Mouse (Mus musculus) neural tube, embryonic 15.5 days (tissue): ENCODE data around the gene Pheta2. TPM values are rescaled to one million over a fixed set of nuclear protein-coding genes. Genes with fewer than 3 reads are reported as not detected.
"Not testable (repeated sequence)": the region's sequence is repeated elsewhere in the genome, so short reads cannot be mapped to it uniquely, and the experiment has no call there.

ENCODE experiments used
- ATAC-seq: fragments of 200-750 bp; cut with Nextera tagmentation; 2 replicates; pipeline ENCODE4 v1.8.0; 2017; ENCODE audit warnings: mild to moderate bottlenecking, moderate TSS enrichment, moderate library complexity; ENCODE audit not compliant: low FRiP score
- H3K27ac ChIP-seq: fragments of 300-500 bp; sonication (generic); replicated peaks from 2 replicates; pipeline ENCODE4 v1.5.1; 2015; ENCODE audit warnings: mild to moderate bottlenecking, inconsistent platforms
- H3K27me3 ChIP-seq: fragments of 300-500 bp; sonication (generic); replicated peaks from 2 replicates; pipeline ENCODE4 v1.6.1; 2015; ENCODE audit warnings: inconsistent platforms
- H3K36me3 ChIP-seq: fragments of 300-500 bp; sonication (generic); 2 replicates; pipeline ENCODE4 v1.6.1; 2015; ENCODE audit warnings: inconsistent platforms
- H3K4me1 ChIP-seq: fragments of 300-500 bp; sonication (generic); 2 replicates; pipeline ENCODE4 v1.6.1; 2015; ENCODE audit warnings: inconsistent platforms
- H3K4me2 ChIP-seq: fragments of 300-500 bp; sonication (generic); 2 replicates; pipeline ENCODE4 v1.6.1; 2015; ENCODE audit warnings: inconsistent platforms, mild to moderate bottlenecking, moderate library complexity
- H3K4me3 ChIP-seq: fragments of 300-500 bp; sonication (generic); replicated peaks from 2 replicates; pipeline ENCODE4 v1.5.1; 2015; ENCODE audit warnings: mild to moderate bottlenecking, inconsistent platforms
- H3K9ac ChIP-seq: fragments of 300-500 bp; sonication (generic); replicated peaks from 2 replicates; pipeline ENCODE4 v1.6.1; 2015; ENCODE audit warnings: mild to moderate bottlenecking, inconsistent platforms
- H3K9me3 ChIP-seq: fragments of 300-500 bp; sonication (generic); replicated peaks from 2 replicates; pipeline ENCODE4 v1.6.1; 2016; ENCODE audit warnings: inconsistent platforms
- WGBS: fragments of 180-500 bp; shearing (Covaris S2); methylation state at CpG from one replicate; pipeline ENCODE4 v1.1.7; 2015; ENCODE audit warnings: mixed read lengths; 5-methylcytosine and 5-hydroxymethylcytosine counted together
- polyA plus RNA-seq: library from polyadenylated mRNA; unstranded; fragments of >200 nt; fragmentation: Nextera tagmentation; extraction: Ambion mirVana; gene quantifications from 2 replicates; pipeline ENCODE4 v1.2.1, GENCODE M21; 2015

The Pheta2 gene
- polyA plus RNA-seq, 1 experiment from 2014 or later = 2.4 TPM

DNA sequence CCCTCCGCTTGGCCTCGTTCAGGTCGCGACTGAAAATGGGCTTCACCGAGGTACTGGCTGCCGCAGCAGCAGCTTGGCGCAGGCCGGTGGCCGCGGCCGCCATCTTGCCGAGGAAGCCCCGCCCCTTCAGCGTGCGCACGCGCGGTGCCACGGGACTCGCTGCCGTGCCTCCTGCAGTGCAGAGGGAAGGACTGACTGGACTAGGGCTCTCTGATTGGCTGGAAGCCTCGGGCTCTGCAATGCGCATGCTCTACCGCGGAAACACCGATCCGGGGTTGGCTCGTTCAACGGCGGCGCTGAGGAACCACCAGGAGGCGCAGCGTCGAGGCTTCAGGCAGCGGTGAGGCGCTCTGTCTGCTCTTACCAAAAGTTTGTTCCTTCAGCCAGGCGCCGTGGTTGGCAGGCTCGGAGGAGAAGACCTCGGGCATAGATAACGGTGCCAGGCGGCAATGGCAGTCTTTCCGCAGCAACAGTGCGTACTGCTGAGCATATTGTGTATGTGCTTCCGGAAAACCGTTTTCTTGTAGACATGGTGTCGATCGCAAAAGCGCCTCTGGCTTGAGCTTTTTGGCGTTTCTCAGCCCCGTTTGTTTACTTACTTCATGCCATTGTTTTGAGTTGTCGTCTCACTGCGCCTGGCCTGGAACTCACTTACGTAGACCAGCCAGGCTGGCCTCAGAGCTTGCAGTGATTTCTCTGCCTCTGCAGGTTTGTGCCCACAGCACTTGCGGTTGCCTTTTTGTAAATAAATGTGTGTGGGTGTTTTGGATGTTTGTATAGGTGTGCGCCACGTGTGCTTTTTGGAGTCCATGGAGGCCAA lies 15.6 kb downstream of the Pheta2 start, which contains the start of gene Ndufa6:
TSS of gene Ndufa6 (minus strand) at position 197 of the 820 bp plus-strand sequence.
- no peaks in the 10 kb centered on the region for H3K9me3 ChIP-seq
- peak; percentile 99 for ATAC-seq
- peaks cover 34% of the 10 kb centered on the region for H3K4me1 ChIP-seq

GRCm38 (mm10) chr15:82358431-82359260 lies 19.9 kb downstream of the Pheta2 start:
- no peak overlapping the region for H3K27ac ChIP-seq
- H3K27me3 ChIP-seq = no peaks in the 10 kb centered on the region
- ATAC-seq = no peak
- no peaks in the 10 kb centered on the region for H3K9me3 ChIP-seq
- 65% methylated on average over 22 of the region's 22 CpGs for WGBS
- no peak overlapping the region for H3K4me2 ChIP-seq
- H3K36me3 ChIP-seq = no peaks in the 10 kb centered on the region
- no peak overlapping the region for H3K9ac ChIP-seq
- H3K4me3 ChIP-seq = no peak overlapping the region
- H3K4me1 ChIP-seq = peaks cover 7% of the 10 kb centered on the region

More for the DNA sequence above, 15.6 kb downstream of the Pheta2 start, which contains the start of gene Ndufa6:
- Histone ChIP-seq H3K4me2 (peak within 1 kb of the TSS; percentile 90), H3K4me3 (peak within 1 kb of the TSS; percentile 94), H3K36me3 (peaks cover 16% of the 10 kb centered on the region), H3K27ac (peak within 1 kb of the TSS; percentile 92), H3K9ac (peak within 1 kb of the TSS; percentile 99), H3K27me3 (no peaks in the 10 kb centered on the region)
- 2% methylated on average over 57 of the region's 57 CpGs for WGBS

DNA sequence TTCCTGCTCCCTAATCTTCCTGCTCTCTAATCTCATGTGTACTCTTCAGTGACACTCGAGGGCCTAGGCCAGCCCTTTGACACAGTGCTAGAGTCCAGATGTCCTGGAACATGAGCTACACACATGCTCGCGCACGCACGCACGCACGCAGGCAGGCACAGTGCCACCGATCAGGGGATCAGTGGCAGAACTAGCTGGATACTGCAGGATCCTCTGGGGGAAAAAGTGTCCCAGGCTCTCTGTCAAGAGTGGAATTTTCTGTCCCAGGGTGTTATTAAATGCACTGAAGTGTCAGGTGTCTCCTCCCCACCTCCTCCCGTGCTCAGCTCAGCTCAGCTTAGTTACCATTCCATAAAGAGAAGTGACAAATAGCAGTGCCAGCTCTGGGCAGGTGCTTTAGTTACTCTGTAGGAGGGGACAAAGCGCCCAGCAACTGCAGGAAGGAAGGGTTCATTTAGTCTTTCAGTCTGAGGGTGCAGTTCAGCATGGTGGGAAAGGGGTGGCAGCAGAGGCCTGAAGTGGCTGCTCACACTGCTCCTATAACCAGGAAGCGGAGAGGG lies 22.8 kb downstream of the Pheta2 start:
- no peaks in the 10 kb centered on the region for H3K9me3 ChIP-seq
- WGBS = 80% methylated on average over 11 of the region's 11 CpGs
- no peaks in the 10 kb centered on the region for H3K4me1 ChIP-seq
- H3K4me2 ChIP-seq = no peak overlapping the region
- no peaks in the 10 kb centered on the region for H3K36me3 ChIP-seq
- H3K27ac ChIP-seq = no peak overlapping the region
- no peaks in the 10 kb centered on the region for H3K27me3 ChIP-seq
- H3K4me3 ChIP-seq = no peak overlapping the region
- ATAC-seq = no peak
- H3K9ac ChIP-seq = no peak overlapping the region

DNA sequence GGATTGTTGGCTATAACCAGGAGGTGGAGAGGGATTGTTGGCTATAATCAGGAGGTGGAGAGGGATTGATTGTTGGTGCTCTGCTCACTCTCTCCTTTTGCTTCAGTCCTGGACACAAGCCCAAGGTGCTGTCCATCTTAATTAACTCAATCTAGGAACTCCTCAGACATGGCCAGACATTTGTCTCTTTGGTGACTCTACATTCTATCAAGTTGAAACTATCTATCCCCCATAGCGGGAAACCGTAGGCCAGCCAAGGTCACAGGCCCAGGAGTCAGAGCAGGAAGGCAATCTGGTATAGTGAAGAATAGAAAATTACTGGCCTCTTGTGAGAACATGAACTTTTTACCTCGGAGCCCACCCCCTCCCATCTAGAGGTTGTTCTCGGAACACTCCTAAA lies 23.5 kb downstream of the Pheta2 start:
- no peak overlapping the region for H3K4me2 ChIP-seq
- H3K27ac ChIP-seq = no peak overlapping the region
- no peaks in the 10 kb centered on the region for H3K4me1 ChIP-seq
- H3K9ac ChIP-seq = no peak overlapping the region
- ATAC-seq = no peak
- H3K4me3 ChIP-seq = no peak overlapping the region
- WGBS = 89% methylated on average over 4 of the region's 4 CpGs
- no peaks in the 10 kb centered on the region for H3K9me3 ChIP-seq
- no peaks in the 10 kb centered on the region for H3K36me3 ChIP-seq
- no peaks in the 10 kb centered on the region for H3K27me3 ChIP-seq

DNA sequence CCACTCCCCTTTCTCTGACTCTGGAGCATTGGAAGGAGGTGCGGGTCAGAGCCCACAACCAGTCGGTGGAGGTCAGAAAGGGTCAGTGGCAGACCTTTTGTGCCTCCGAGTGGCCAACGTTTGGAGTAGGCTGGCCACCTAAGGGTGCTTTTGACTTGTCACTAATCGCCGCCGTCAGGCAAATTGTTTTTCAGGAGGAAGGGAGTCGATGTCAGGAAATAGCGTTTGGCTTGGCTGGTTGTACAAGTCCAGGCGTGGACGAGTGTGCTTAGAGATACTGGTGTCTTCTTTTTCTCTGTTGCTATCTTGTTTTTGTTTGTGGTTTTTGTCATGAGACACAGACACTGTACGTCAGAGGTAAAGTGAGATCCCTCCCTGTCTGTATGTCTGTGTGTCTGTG lies 25.1 kb downstream of the Pheta2 start:
- not testable (repeated sequence) for H3K27ac ChIP-seq, H3K36me3 ChIP-seq, H3K9me3 ChIP-seq, ATAC-seq, H3K4me2 ChIP-seq, H3K27me3 ChIP-seq, H3K4me3 ChIP-seq, H3K9ac ChIP-seq, H3K4me1 ChIP-seq
- WGBS = 83% methylated on average over 7 of the region's 12 CpGs

- H3K27me3 ChIP-seq, ATAC-seq, H3K4me2 ChIP-seq, H3K4me3 ChIP-seq, H3K9ac ChIP-seq, H3K36me3 ChIP-seq, H3K4me1 ChIP-seq, H3K27ac ChIP-seq, H3K9me3 ChIP-seq: not testable (repeated sequence)
- WGBS = 20% methylated on average over 7 of the region's 9 CpGs
Measured at GRCm38 (mm10) chr15:82364561-82364960, 25.8 kb downstream of the Pheta2 start.

DNA sequence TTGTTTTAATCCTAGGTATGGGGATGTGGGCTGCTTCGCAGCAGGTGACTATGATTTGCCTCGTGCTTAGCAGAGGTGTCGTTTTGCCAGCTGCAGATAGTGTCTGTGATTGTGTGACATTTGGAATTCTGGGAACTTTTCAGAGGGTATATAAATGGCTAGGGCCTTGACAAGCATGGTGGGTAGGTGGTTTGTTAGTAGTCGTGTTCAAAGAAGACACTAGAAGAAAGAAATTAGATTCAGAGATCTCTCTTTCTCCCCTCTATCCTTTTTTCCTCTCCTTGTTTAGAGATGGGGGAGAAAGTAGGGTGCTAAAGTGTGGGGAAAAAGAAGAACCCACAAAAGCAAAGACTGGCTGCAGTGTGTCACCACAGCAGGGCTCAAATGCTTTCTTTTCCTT lies 29.4 kb downstream of the Pheta2 start:
- WGBS = 98% methylated on average over 4 of the region's 4 CpGs
- ATAC-seq = no peak

GRCm38 (mm10) chr15:82368851-82369250 lies 30.1 kb downstream of the Pheta2 start:
- H3K4me3 ChIP-seq = no peak overlapping the region

More for the DNA sequence above, 29.4 kb downstream of the Pheta2 start:
- H3K4me1 ChIP-seq = no peaks in the 10 kb centered on the region
- H3K27ac ChIP-seq = no peak overlapping the region
- no peaks in the 10 kb centered on the region for H3K27me3 ChIP-seq
- no peak overlapping the region for H3K4me2 ChIP-seq
- H3K36me3 ChIP-seq = no peaks in the 10 kb centered on the region
- H3K9ac ChIP-seq = no peak overlapping the region
- no peak overlapping the region for H3K4me3 ChIP-seq
- H3K9me3 ChIP-seq = no peaks in the 10 kb centered on the region

DNA sequence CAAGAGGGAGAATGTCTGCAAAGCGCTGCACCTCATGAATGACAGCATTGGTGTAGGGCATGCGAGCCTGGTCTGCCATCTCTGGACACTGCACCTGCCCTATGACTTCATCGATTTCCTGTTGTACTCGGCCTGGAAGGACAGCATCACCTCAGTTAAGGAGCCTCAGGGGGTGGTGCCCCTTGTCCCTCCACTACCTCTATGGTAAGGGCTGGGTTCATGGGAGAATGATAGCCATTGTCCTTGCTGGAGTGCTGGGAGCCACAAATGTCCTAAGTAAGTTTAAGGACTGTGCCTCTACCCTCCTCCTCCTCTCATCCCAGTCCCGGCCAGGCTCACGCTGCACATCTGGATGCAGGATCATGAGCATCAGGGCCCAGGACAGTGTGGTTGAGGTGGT lies 33.7 kb downstream of the Pheta2 start:
- WGBS = 92% methylated on average over 6 of the region's 6 CpGs
- H3K4me1 ChIP-seq = peaks cover 3% of the 10 kb centered on the region; the same call in 1 of the 2 replicates
- H3K36me3 ChIP-seq = no peaks in the 10 kb centered on the region
- no peak overlapping the region for H3K9ac ChIP-seq
- H3K9me3 ChIP-seq = no peaks in the 10 kb centered on the region
- H3K4me3 ChIP-seq = no peak overlapping the region
- no peaks in the 10 kb centered on the region for H3K27me3 ChIP-seq
- H3K27ac ChIP-seq = no peak overlapping the region
- no peak for ATAC-seq
- no peak overlapping the region for H3K4me2 ChIP-seq

More at GRCm38 (mm10) chr15:82368851-82369250, 30.1 kb downstream of the Pheta2 start:
- no peak overlapping the region for H3K4me2 ChIP-seq
- no peaks in the 10 kb centered on the region for H3K27me3 ChIP-seq
- H3K27ac ChIP-seq = no peak overlapping the region
- H3K36me3 ChIP-seq = no peaks in the 10 kb centered on the region
- no peak overlapping the region for H3K9ac ChIP-seq
- no peak for ATAC-seq
- WGBS = 88% methylated on average over 1 of the region's 1 CpGs
- no peaks in the 10 kb centered on the region for H3K9me3 ChIP-seq
- H3K4me1 ChIP-seq = no peaks in the 10 kb centered on the region

GRCm38 (mm10) chr15:82372991-82373390 lies 34.2 kb downstream of the Pheta2 start:
- ATAC-seq = no peak
- Histone ChIP-seq H3K36me3 (no peaks in the 10 kb centered on the region), H3K27me3 (no peaks in the 10 kb centered on the region), H3K27ac (no peak overlapping the region), H3K4me2 (no peak overlapping the region), H3K4me1 (peaks cover 3% of the 10 kb centered on the region; the same call in 1 of the 2 replicates), H3K9me3 (no peaks in the 10 kb centered on the region), H3K4me3 (no peak overlapping the region), H3K9ac (no peak overlapping the region)
- 88% methylated on average over 5 of the region's 5 CpGs for WGBS

DNA sequence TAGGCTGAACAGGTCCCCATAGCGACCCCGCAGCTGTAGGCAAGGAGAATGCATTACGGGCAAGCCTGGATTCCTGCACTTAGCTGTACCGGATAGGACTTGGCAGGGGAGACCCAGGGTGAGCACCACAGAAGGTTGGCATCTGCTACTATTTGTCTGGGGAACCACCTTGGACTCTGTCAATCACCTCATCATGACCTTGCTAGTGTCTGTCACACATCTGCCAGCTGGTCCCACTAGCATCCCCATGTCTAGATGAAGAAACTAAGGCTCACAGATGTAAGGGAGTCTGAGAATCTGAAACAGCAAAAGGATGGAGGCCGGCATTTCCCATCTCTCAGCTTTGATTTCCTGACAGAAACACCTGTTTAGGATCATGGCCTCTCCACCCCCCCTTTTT lies 35.7 kb downstream of the Pheta2 start:
- Histone ChIP-seq H3K9me3 (no peaks in the 10 kb centered on the region), H3K36me3 (no peaks in the 10 kb centered on the region), H3K27ac (no peak overlapping the region), H3K4me3 (no peak overlapping the region), H3K27me3 (no peaks in the 10 kb centered on the region), H3K9ac (no peak overlapping the region), H3K4me2 (no peak overlapping the region), H3K4me1 (peaks cover 4% of the 10 kb centered on the region; the same call in 1 of the 2 replicates)
- no peak for ATAC-seq
- WGBS = 71% methylated on average over 5 of the region's 5 CpGs
